Mouse (Mus musculus): ENCODE data around the gene Thtpa. TPM values are rescaled to one million over a fixed set of nuclear protein-coding genes. Genes with fewer than 3 reads are reported as not detected.

Thtpa gene
- polyA plus RNA-seq, 1 experiment from 2014 or later, result 19.2 TPM

- no peaks in the 10 kb centered on the region for H3K4me1 ChIP-seq (ENCODE audit: insufficient read depth)
- TF ChIP-seq CTCF (IDR thresholded peaks at IDR 0.05; ENCODE audit: low read depth), result no peak
- H3K36me3 ChIP-seq (ENCODE audit: insufficient read depth), result no peaks in the 10 kb centered on the region
These were observed 16.9 kb upstream of the Thtpa start for GRCm38 (mm10) chr14:55077481-55078365.

GRCm38 (mm10) chr14:55078366-55078989 is 16.1 kb upstream of the Thtpa start:
- H3K27ac ChIP-seq (ENCODE audit: low read depth), result no peak overlapping the region
- H3K9ac ChIP-seq, result peak overlapping the region; percentile 38; the same call in 1 of the 2 replicates
- no peak for TF ChIP-seq CTCF (IDR thresholded peaks at IDR 0.05; ENCODE audit: low read depth)
- WGBS, result 8% methylated on average over 23 of the region's 23 CpGs
- H3K4me2 ChIP-seq, result peak overlapping the region; percentile 44
- no peaks in the 10 kb centered on the region for H3K9me3 ChIP-seq (ENCODE audit: low read depth, low read length)
- H3K36me3 ChIP-seq (ENCODE audit: insufficient read depth), result no peaks in the 10 kb centered on the region
- no peaks in the 10 kb centered on the region for H3K4me1 ChIP-seq (ENCODE audit: insufficient read depth)
- H3K4me3 ChIP-seq (ENCODE audit: low read depth, low read length), result peak overlapping the region; percentile 3; the same call in 1 of the 2 replicates
- H3K27me3 ChIP-seq (ENCODE audit: insufficient read depth, low read length), result no peaks in the 10 kb centered on the region; the same call in 1 of the 2 replicates
- ATAC-seq (ENCODE audit: insufficient read depth) (peak; percentile 30; the same call in 1 of the 2 replicates), DNase-seq (no peak)

More at GRCm38 (mm10) chr14:55077481-55078365, 16.9 kb upstream of the Thtpa start:
- Histone ChIP-seq H3K4me3 (ENCODE audit: low read depth, low read length) (no peak overlapping the region), H3K4me2 (peak overlapping the region; percentile 44; the same call in 1 of the 2 replicates), H3K9ac (no peak overlapping the region), H3K27ac (ENCODE audit: low read depth) (no peak overlapping the region), H3K27me3 (ENCODE audit: insufficient read depth, low read length) (no peaks in the 10 kb centered on the region; the same call in 1 of the 2 replicates), H3K9me3 (ENCODE audit: low read depth, low read length) (no peaks in the 10 kb centered on the region)
- 31% methylated on average over 15 of the region's 15 CpGs for WGBS
- ATAC-seq (ENCODE audit: insufficient read depth), result no peak
- no peak for DNase-seq

GRCm38 (mm10) chr14:55079214-55079970 is 15.2 kb upstream of the Thtpa start:
- no peak overlapping the region; the same call in 1 of the 2 replicates for H3K9ac ChIP-seq
- peak; percentile 50 for ATAC-seq (ENCODE audit: insufficient read depth)
- no peaks in the 10 kb centered on the region; the same call in 1 of the 2 replicates for H3K27me3 ChIP-seq (ENCODE audit: insufficient read depth, low read length)
- peak overlapping the region; percentile 44 for H3K4me2 ChIP-seq
- no peak overlapping the region for H3K27ac ChIP-seq (ENCODE audit: low read depth)
- peak; percentile 86 for DNase-seq
- H3K9me3 ChIP-seq (ENCODE audit: low read depth, low read length), result no peaks in the 10 kb centered on the region
- WGBS, result 17% methylated on average over 8 of the region's 8 CpGs
- H3K36me3 ChIP-seq (ENCODE audit: insufficient read depth), result no peaks in the 10 kb centered on the region
- H3K4me3 ChIP-seq (ENCODE audit: low read depth, low read length), result no peak overlapping the region
- peak; percentile 92 for TF ChIP-seq CTCF (IDR thresholded peaks at IDR 0.05; ENCODE audit: low read depth)
- H3K4me1 ChIP-seq (ENCODE audit: insufficient read depth), result no peaks in the 10 kb centered on the region

GRCm38 (mm10) chr14:55081105-55081504 is 13.5 kb upstream of the Thtpa start:
- Histone ChIP-seq H3K27me3 (ENCODE audit: insufficient read depth, low read length) (no peaks in the 10 kb centered on the region; the same call in 1 of the 2 replicates), H3K36me3 (ENCODE audit: insufficient read depth) (no peaks in the 10 kb centered on the region), H3K4me2 (no peak overlapping the region), H3K9me3 (ENCODE audit: low read depth, low read length) (no peaks in the 10 kb centered on the region), H3K4me1 (ENCODE audit: insufficient read depth) (no peaks in the 10 kb centered on the region), H3K9ac (no peak overlapping the region), H3K4me3 (ENCODE audit: low read depth, low read length) (no peak overlapping the region), H3K27ac (ENCODE audit: low read depth) (no peak overlapping the region)
- whole genome bisulfite sequencing, result 31% methylated on average over 5 of the region's 5 CpGs
- ATAC-seq (ENCODE audit: insufficient read depth) (no peak), DNase-seq (no peak)
- no peak for TF ChIP-seq CTCF (IDR thresholded peaks at IDR 0.05; ENCODE audit: low read depth)

- no peak overlapping the region for H3K27ac ChIP-seq (ENCODE audit: low read depth)
- no peak overlapping the region for H3K4me3 ChIP-seq (ENCODE audit: low read depth, low read length)
- H3K36me3 ChIP-seq (ENCODE audit: insufficient read depth), result no peaks in the 10 kb centered on the region
- H3K4me2 ChIP-seq, result no peak overlapping the region
- no peaks in the 10 kb centered on the region for H3K9me3 ChIP-seq (ENCODE audit: low read depth, low read length)
- H3K27me3 ChIP-seq (ENCODE audit: insufficient read depth, low read length), result no peaks in the 10 kb centered on the region; the same call in 1 of the 2 replicates
- ATAC-seq (ENCODE audit: insufficient read depth) (no peak), DNase-seq (peak; percentile 43)
- H3K9ac ChIP-seq, result no peak overlapping the region
- 60% methylated on average over 6 of the region's 6 CpGs for WGBS
- TF ChIP-seq CTCF (IDR thresholded peaks at IDR 0.05; ENCODE audit: low read depth), result no peak
- no peaks in the 10 kb centered on the region for H3K4me1 ChIP-seq (ENCODE audit: insufficient read depth)
These were observed 11.1 kb upstream of the Thtpa start for GRCm38 (mm10) chr14:55083481-55083880.

GRCm38 (mm10) chr14:55085324-55086008 is 9.1 kb upstream of the Thtpa start:
- no peak for TF ChIP-seq CTCF (IDR thresholded peaks at IDR 0.05; ENCODE audit: low read depth)
- WGBS, result 53% methylated on average over 9 of the region's 9 CpGs
- no peak for ATAC-seq (ENCODE audit: insufficient read depth)

More at GRCm38 (mm10) chr14:55085324-55086008, 9.1 kb upstream of the Thtpa start:
- Histone ChIP-seq H3K36me3 (ENCODE audit: insufficient read depth) (no peaks in the 10 kb centered on the region), H3K9me3 (ENCODE audit: low read depth, low read length) (no peaks in the 10 kb centered on the region), H3K4me2 (no peak overlapping the region), H3K4me1 (ENCODE audit: insufficient read depth) (no peaks in the 10 kb centered on the region), H3K27me3 (ENCODE audit: insufficient read depth, low read length) (no peaks in the 10 kb centered on the region), H3K4me3 (ENCODE audit: low read depth, low read length) (no peak overlapping the region), H3K9ac (no peak overlapping the region), H3K27ac (ENCODE audit: low read depth) (no peak overlapping the region)
- DNase-seq, result no peak

Measured in lung, embryonic 14.5 days (tissue).